Mouse (Mus musculus) hindbrain, embryonic 13.5 days (tissue): ENCODE measurements around the gene Txndc8. TPM values are rescaled to one million over a fixed set of nuclear protein-coding genes. Genes with fewer than 3 reads are reported as not detected.

Experiments used
- ATAC-seq: fragments of 200-750 bp; cut with Nextera tagmentation; 2 replicates; pipeline ENCODE4 v1.8.0; 2017; ENCODE audit warnings: moderate TSS enrichment; ENCODE audit not compliant: low FRiP score
- H3K27ac ChIP-seq: fragments of 300-500 bp; sonication (generic); 2 replicates; pipeline ENCODE4 v1.5.1; 2015; ENCODE audit warnings: inconsistent platforms, mild to moderate bottlenecking, moderate library complexity
- H3K27me3 ChIP-seq: fragments of 300-500 bp; sonication (generic); 2 replicates; pipeline ENCODE4 v1.6.1; 2015; ENCODE audit warnings: mild to moderate bottlenecking, inconsistent platforms
- H3K36me3 ChIP-seq: fragments of 300-500 bp; sonication (generic); 2 replicates; pipeline ENCODE4 v1.6.1; 2015; ENCODE audit warnings: mild to moderate bottlenecking, inconsistent platforms
- H3K4me1 ChIP-seq: fragments of 300-500 bp; sonication (generic); replicated peaks from 2 replicates; pipeline ENCODE4 v1.6.1; 2015; ENCODE audit warnings: inconsistent platforms
- H3K4me2 ChIP-seq: fragments of 300-500 bp; sonication (generic); 2 replicates; pipeline ENCODE4 v1.6.1; 2015; ENCODE audit warnings: inconsistent platforms, mild to moderate bottlenecking, moderate library complexity
- H3K4me3 ChIP-seq: fragments of 300-500 bp; sonication (generic); 2 replicates; pipeline ENCODE4 v1.5.1; 2015; ENCODE audit warnings: mild to moderate bottlenecking, inconsistent platforms
- H3K9ac ChIP-seq: fragments of 300-500 bp; sonication (generic); 2 replicates; pipeline ENCODE4 v1.6.1; 2015; ENCODE audit warnings: mild to moderate bottlenecking, inconsistent platforms
- H3K9me3 ChIP-seq: fragments of 300-500 bp; sonication (generic); 2 replicates; pipeline ENCODE4 v1.6.1; 2016; ENCODE audit warnings: inconsistent platforms
- WGBS: fragments of 180-500 bp; shearing (Covaris S2); methylation state at CpG from one replicate; pipeline ENCODE4 v1.1.7; 2015; 5-methylcytosine and 5-hydroxymethylcytosine counted together
- polyA plus RNA-seq: library from polyadenylated mRNA; unstranded; fragments of >200 nt; fragmentation: Nextera tagmentation; extraction: Ambion mirVana; gene quantifications from 2 replicates; pipeline ENCODE4 v1.2.1, GENCODE M21; 2015

The Txndc8 gene
- not detected in 2 replicates for polyA plus RNA-seq

DNA sequence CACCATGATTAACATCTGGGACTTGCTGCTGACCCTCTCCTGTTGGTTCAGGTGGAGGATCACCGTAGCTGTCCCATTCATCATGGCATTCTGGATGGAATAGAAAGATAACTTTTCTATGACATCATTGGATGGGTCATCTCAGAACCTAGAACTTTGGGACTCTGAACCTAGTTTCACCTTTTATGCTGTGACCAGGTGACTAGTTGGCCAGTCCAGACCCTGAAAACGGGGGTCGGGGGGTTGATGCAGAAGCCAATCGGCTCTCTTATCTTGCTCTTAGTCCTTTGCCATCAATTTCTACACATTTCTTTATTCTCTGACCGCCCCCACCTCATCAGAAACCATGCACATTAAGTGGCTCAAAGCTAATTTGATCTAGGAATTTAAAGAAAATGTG, at the start of gene Txndc8:
Gene Txndc8 (minus strand): TSS at position 101 of the 400 bp plus-strand sequence.
- WGBS, result 96% methylated on average over 5 of the region's 5 CpGs

DNA sequence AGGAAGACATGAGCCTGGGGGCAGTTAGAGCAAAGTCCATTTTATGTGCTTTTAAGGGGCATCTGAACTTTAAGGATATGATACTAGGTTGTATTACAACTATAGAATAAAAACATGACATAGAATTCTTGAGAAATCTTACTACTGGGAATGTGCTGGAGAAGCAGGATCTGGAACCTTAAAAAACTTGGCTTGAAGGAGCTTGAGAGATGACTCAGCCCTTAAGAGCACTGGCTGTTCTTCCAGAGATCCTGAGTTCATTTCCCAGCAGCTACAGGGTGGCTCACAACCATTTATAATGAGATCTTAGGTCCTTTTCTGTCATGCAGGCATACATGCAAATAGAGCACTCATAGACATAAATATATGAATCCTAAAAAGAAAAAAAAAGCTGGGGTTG, 46.7 kb upstream of the Txndc8 start:
- no peaks in the 10 kb centered on the region for H3K36me3 ChIP-seq
- no peaks in the 10 kb centered on the region for H3K9me3 ChIP-seq
- H3K4me2 ChIP-seq, result no peak overlapping the region
- no peak overlapping the region for H3K4me3 ChIP-seq
- no peak overlapping the region for H3K27ac ChIP-seq
- no peaks in the 10 kb centered on the region for H3K27me3 ChIP-seq
- ATAC-seq, result no peak
- no peaks in the 10 kb centered on the region for H3K4me1 ChIP-seq
- H3K9ac ChIP-seq, result no peak overlapping the region

More for the DNA sequence above, at the start of gene Txndc8:
- Histone ChIP-seq H3K36me3 (no peaks in the 10 kb centered on the region), H3K27me3 (no peaks in the 10 kb centered on the region), H3K4me1 (no peaks in the 10 kb centered on the region), H3K4me2 (no peak within 1 kb of the TSS), H3K27ac (no peak within 1 kb of the TSS), H3K4me3 (no peak within 1 kb of the TSS), H3K9me3 (no peaks in the 10 kb centered on the region), H3K9ac (no peak within 1 kb of the TSS)
- no peak for ATAC-seq

DNA sequence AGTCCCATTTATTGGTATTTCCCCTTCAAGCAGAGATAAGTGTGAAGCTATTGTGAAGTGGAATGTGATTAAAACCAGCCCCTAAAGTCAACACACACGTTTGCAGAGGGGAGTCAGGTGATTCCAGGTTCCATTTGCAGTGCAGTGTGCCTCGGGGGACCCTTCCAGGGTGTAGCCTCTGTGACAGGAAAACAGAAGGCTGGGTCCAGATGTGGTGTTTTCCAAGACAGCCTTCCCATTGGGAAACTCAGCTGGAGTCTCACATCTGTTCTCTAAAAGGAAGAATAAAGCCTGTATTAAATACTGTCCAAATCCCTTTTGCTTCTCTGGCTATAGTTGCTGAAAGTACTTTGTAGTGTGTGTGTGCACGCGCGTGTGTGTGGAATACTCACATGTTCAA, 45.5 kb upstream of the Txndc8 start:
- Histone ChIP-seq H3K9me3 (no peaks in the 10 kb centered on the region), H3K4me2 (no peak overlapping the region), H3K27me3 (no peaks in the 10 kb centered on the region), H3K9ac (no peak overlapping the region), H3K27ac (no peak overlapping the region), H3K4me1 (no peaks in the 10 kb centered on the region), H3K4me3 (no peak overlapping the region), H3K36me3 (no peaks in the 10 kb centered on the region)
- ATAC-seq, result no peak
- WGBS, result 74% methylated on average over 5 of the region's 5 CpGs

DNA sequence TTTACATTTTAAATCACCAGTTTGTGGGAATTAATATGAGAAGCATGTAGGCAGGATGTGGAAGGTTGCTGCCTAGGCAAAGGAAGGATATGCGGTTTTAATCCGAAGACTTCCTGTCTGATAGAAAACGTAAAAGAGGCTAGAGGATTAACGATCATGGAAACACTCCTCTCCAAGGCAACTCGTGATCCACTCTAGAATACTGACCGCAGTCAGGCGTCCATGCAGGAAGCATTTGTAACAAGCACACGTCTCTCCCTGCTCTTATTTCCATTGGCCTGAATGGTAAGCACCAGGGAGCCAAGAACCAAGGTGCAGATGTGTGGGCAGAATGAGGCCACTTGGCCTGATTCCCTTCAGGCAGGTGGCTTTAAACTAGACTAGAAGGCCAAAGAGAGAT, 41.8 kb upstream of the Txndc8 start:
- H3K4me1 ChIP-seq, result no peaks in the 10 kb centered on the region
- no peak overlapping the region for H3K4me3 ChIP-seq
- H3K4me2 ChIP-seq, result no peak overlapping the region
- no peaks in the 10 kb centered on the region for H3K27me3 ChIP-seq
- WGBS, result 72% methylated on average over 8 of the region's 8 CpGs
- no peak overlapping the region for H3K9ac ChIP-seq
- no peak overlapping the region for H3K27ac ChIP-seq
- no peaks in the 10 kb centered on the region for H3K9me3 ChIP-seq
- H3K36me3 ChIP-seq, result no peaks in the 10 kb centered on the region
- no peak for ATAC-seq

DNA sequence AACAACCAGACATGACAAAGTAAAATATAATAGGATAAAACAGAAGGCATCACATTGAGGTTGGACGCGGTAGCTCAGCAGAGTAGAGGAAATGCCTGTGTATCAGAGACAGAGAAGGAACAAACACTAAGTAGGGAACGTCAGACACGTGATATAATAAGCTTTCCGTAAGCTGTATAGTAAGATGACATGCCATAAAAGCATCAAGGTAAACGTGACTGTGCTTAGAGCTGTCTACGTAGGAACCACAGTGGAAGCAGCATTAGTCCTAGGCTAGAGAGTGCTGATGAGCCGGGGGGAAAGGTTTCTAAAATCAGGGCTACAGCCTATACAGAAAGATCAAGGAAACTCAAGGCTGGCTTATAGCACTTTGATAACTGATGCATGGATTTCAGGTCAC, 41.4 kb upstream of the Txndc8 start:
- H3K9me3 ChIP-seq, result no peaks in the 10 kb centered on the region
- H3K4me3 ChIP-seq, result no peak overlapping the region
- no peaks in the 10 kb centered on the region for H3K27me3 ChIP-seq
- H3K27ac ChIP-seq, result no peak overlapping the region
- ATAC-seq, result no peak
- no peak overlapping the region for H3K4me2 ChIP-seq
- H3K9ac ChIP-seq, result no peak overlapping the region
- no peaks in the 10 kb centered on the region for H3K4me1 ChIP-seq
- H3K36me3 ChIP-seq, result no peaks in the 10 kb centered on the region
- 91% methylated on average over 8 of the region's 8 CpGs for WGBS

DNA sequence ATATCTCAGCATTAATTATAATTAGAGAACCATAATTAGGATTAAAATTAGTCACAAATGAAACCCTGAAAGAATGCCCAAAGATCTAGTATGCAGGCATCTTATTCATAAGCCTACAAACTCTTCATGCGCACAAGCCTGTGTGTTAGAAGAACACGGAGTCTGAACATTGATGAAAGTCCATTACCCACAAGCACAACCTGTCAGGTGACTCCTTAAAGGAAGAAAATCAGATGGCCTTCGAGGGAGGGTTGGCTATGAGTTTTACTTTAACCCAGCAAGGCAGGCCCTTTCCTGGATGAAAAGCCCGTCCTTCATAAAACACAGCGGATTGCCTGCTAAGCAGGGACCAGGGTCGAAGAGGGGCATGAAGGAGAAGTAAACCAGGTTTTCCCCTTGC, 35.9 kb upstream of the Txndc8 start:
- Histone ChIP-seq H3K27me3 (no peaks in the 10 kb centered on the region), H3K4me2 (no peak overlapping the region), H3K4me3 (no peak overlapping the region), H3K4me1 (no peaks in the 10 kb centered on the region), H3K9ac (no peak overlapping the region), H3K9me3 (no peaks in the 10 kb centered on the region), H3K36me3 (no peaks in the 10 kb centered on the region), H3K27ac (no peak overlapping the region)
- 91% methylated on average over 6 of the region's 6 CpGs for WGBS
- no peak for ATAC-seq

DNA sequence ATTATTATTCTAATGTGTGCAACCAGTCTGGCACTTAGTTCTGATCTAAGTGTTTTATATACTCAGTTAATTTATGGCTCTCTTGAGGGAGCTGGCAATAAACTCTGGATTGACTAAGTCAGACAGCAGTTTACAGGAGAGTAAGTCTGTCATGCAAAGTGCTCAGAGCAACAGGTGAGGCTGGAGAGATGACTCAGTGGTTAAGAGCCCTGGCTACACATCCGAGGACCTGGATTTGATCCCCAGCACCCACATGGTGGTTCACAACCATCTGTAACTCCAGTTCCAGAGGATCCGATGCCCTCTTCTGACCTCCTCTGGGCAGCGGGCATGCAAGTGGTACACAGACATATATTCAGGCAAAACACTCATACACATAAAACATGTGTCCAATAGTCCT, 35.4 kb upstream of the Txndc8 start:
- no peak overlapping the region for H3K4me3 ChIP-seq
- no peak overlapping the region for H3K4me2 ChIP-seq
- no peak for ATAC-seq
- H3K4me1 ChIP-seq, result no peaks in the 10 kb centered on the region
- no peaks in the 10 kb centered on the region for H3K36me3 ChIP-seq
- no peaks in the 10 kb centered on the region for H3K27me3 ChIP-seq
- no peak overlapping the region for H3K9ac ChIP-seq
- no peak overlapping the region for H3K27ac ChIP-seq
- WGBS, result 95% methylated on average over 3 of the region's 3 CpGs
- no peaks in the 10 kb centered on the region for H3K9me3 ChIP-seq

DNA sequence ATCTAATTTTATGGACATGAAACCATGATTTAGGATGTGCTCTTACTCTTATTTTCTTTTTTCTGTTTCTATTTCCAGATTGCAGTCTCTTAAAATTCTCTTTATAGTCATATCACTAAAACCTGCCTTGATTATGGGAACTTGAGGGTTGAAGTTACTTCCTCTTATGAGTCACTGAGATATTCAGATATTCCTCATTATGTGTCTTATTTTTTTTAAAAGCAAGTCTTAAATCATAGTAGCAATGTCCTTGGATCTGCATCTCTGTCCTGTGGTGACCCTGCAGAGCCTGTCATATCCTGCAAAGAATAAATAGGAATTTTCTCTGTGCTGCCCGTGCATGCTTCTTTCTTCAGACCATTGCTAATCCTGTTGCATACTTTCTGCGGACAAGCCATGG, 31.2 kb upstream of the Txndc8 start:
- WGBS, result 86% methylated on average over 2 of the region's 2 CpGs
- no peaks in the 10 kb centered on the region for H3K9me3 ChIP-seq
- ATAC-seq, result no peak
- H3K27me3 ChIP-seq, result no peaks in the 10 kb centered on the region
- H3K36me3 ChIP-seq, result no peaks in the 10 kb centered on the region
- H3K27ac ChIP-seq, result no peak overlapping the region
- H3K9ac ChIP-seq, result no peak overlapping the region
- no peak overlapping the region for H3K4me3 ChIP-seq
- no peaks in the 10 kb centered on the region for H3K4me1 ChIP-seq
- H3K4me2 ChIP-seq, result no peak overlapping the region

DNA sequence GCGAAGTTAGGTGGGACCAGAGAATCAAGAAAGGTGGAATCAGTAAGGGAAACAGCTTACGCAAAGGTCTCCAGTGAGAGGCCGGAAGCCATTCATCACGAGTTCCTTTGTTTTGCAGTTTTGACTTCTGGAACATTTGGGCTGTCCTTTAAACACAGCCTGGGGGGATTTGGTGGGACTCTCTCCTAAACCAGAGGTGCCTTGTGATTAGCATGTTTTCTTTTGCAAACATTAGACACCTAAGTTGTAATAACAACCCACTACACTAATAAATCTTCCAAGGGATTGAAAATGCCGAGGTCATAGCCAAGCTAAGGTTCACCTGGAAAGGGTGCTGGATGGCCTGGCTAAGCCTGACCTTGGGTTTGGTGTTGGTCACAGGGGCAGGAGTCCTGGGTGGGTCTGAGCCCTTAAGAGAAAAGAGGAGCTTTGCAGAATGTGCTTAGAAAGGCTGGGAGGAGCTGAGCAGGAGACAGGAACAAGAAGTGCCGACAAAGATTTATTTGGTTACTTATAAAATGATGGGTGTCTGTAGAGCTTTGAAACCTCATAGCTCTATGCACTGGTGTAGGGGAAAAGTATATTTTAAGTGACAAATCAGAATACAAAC, 28.3 kb upstream of the Txndc8 start:
- Histone ChIP-seq H3K4me1 (no peaks in the 10 kb centered on the region), H3K4me3 (no peak overlapping the region), H3K9me3 (no peaks in the 10 kb centered on the region), H3K4me2 (no peak overlapping the region), H3K36me3 (no peaks in the 10 kb centered on the region), H3K27ac (no peak overlapping the region), H3K9ac (no peak overlapping the region), H3K27me3 (no peaks in the 10 kb centered on the region)
- no peak for ATAC-seq
- 87% methylated on average over 6 of the region's 6 CpGs for WGBS

DNA sequence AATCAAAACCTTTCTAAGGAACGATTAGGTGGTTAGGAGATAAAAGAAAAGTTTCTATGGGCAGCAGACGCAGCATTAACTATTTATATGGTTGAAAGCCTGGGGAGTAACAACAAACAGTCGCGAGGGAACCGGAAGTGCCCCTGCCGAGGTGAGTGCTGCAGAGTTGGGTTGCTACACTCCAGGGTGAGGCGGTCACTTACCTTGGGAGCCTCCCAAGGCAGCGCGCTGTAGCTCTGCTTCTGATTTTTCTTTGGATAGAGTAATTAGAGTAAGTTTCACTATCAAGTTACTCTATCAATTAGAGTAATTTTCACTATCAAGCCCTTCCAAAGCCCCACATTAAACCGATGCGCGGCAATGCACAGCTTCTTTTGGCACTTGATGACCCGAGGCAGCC, 25.7 kb upstream of the Txndc8 start:
- no peak overlapping the region for H3K9ac ChIP-seq
- H3K27ac ChIP-seq, result no peak overlapping the region
- no peaks in the 10 kb centered on the region for H3K27me3 ChIP-seq
- ATAC-seq, result no peak
- no peaks in the 10 kb centered on the region for H3K4me1 ChIP-seq
- H3K4me3 ChIP-seq, result no peak overlapping the region
- H3K36me3 ChIP-seq, result no peaks in the 10 kb centered on the region
- WGBS, result 49% methylated on average over 13 of the region's 13 CpGs
- no peaks in the 10 kb centered on the region for H3K9me3 ChIP-seq
- H3K4me2 ChIP-seq, result peak overlapping the region; percentile 38

DNA sequence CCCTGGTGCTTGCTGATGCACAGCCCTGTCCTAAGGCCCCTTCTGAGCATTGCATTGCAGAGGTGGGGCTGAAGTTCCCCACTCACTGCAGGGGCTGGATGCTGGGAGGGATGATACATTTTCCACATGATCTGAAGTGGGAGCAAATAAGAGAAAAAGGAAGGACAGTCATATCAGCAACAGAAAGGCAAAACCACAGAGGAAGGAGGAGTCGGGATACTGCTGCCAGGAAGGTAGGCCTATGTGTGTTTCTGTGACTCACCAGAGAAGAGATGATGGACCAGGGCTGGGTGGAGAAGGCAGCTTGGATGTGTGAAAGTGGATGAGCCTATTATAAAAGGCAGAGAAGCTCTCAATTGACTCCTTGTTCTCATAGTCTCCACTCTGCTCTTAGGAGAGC, 23.8 kb upstream of the Txndc8 start:
- no peaks in the 10 kb centered on the region for H3K36me3 ChIP-seq
- H3K9me3 ChIP-seq, result no peaks in the 10 kb centered on the region
- no peak overlapping the region for H3K27ac ChIP-seq
- no peak overlapping the region for H3K9ac ChIP-seq
- H3K4me2 ChIP-seq, result no peak overlapping the region
- no peaks in the 10 kb centered on the region for H3K27me3 ChIP-seq
- 93% methylated on average over 1 of the region's 1 CpGs for WGBS
- no peak for ATAC-seq
- no peaks in the 10 kb centered on the region for H3K4me1 ChIP-seq
- no peak overlapping the region for H3K4me3 ChIP-seq

DNA sequence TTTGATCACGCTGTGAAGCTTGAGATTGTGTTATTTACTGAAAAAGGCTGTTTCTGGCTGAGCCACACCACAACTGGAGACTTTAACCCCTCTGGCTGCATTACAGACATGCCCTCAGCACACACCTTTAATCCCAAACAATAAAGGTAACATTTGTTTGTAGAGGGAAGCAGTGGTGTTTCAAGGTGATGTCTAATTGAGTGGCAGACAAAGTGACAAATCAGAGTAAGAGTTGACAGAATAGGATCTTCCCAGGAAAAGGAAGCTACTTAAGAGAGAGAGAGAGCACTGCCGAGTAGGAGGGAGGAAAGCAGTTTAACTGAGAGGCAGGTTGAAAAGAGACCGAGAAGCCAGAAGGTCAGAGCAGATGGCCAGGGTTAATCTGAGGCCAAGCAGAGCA, 5.4 kb downstream of the Txndc8 start:
- H3K36me3 ChIP-seq, result no peaks in the 10 kb centered on the region
- no peak overlapping the region for H3K4me2 ChIP-seq
- no peak overlapping the region for H3K27ac ChIP-seq
- no peak overlapping the region for H3K9ac ChIP-seq
- H3K9me3 ChIP-seq, result no peaks in the 10 kb centered on the region
- no peak for ATAC-seq
- no peaks in the 10 kb centered on the region for H3K27me3 ChIP-seq
- H3K4me3 ChIP-seq, result no peak overlapping the region
- 65% methylated on average over 3 of the region's 3 CpGs for WGBS
- H3K4me1 ChIP-seq, result no peaks in the 10 kb centered on the region

DNA sequence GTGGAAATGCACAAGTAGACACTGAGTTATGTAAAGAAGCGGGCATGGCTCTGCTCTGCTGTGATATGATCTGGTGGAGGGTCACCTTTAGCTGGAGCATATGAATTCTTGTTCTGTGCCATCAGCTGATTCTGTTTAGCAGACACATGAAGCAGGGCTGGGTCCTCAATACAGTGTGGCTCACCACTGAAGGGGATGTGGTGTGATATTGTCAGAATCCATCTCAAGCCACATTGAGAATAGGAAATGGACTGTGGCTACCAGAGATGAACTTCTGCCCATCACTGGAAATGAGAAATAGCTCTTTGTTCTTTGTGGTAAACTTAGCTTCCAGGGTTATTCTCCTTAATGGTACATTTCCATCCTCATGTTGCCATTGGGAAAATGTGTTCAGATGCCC, 17.5 kb downstream of the Txndc8 start:
- ATAC-seq, result no peak
- no peak overlapping the region for H3K9ac ChIP-seq
- H3K36me3 ChIP-seq, result no peaks in the 10 kb centered on the region
- 88% methylated on average over 1 of the region's 1 CpGs for WGBS
- no peaks in the 10 kb centered on the region for H3K4me1 ChIP-seq
- H3K27ac ChIP-seq, result no peak overlapping the region
- H3K9me3 ChIP-seq, result no peaks in the 10 kb centered on the region
- no peak overlapping the region for H3K4me2 ChIP-seq
- H3K27me3 ChIP-seq, result no peaks in the 10 kb centered on the region
- H3K4me3 ChIP-seq, result no peak overlapping the region
